Mouse (Mus musculus) MEL (cell line): ENCODE measurements around the gene Pam16.

Experiments used
- CHD2 ChIP-seq: IDR thresholded peaks from 2 replicates; pipeline ENCODE4 v1.6.1; 2011; ENCODE audit warnings: low read length, improper control_type of control experiment
- GATA1 ChIP-seq: IDR thresholded peaks from 2 replicates; pipeline ENCODE4 v1.6.1; 2011; ENCODE audit warnings: low read depth, low read length, improper control_type of control experiment

- TF ChIP-seq CHD2 (no peak), GATA1 (no peak)
Measured at GRCm38 (mm10) chr16:4647651-4648141, 22.9 kb upstream of the Pam16 start.
